Mouse (Mus musculus): ENCODE measurements around the gene Hras. TPM values are rescaled to one million over a fixed set of nuclear protein-coding genes. Genes with fewer than 3 reads are reported as not detected.

Hras gene
- polyA plus RNA-seq, 1 experiment from 2014 or later: 48.0 TPM

GRCm38 (mm10) chr7:141172116-141173006, 21.4 kb downstream of the Hras start, which contains the start of gene Rnh1:
Gene Rnh1, minus strand, starts transcription at chr7:141172857.
- peak within 1 kb of the TSS; percentile 83 for H3K9ac ChIP-seq (ENCODE audit: low read length)
- H3K36me3 ChIP-seq (ENCODE audit: control insufficient read depth, insufficient read depth, low read length): no peaks in the 10 kb centered on the region
- H3K27ac ChIP-seq (ENCODE audit: low read length): peak within 1 kb of the TSS; percentile 95
- H3K9me3 ChIP-seq (replicated peaks; ENCODE audit: control insufficient read depth, low read length): no peaks in the 10 kb centered on the region
- peak within 1 kb of the TSS; percentile 70 for H3K4me2 ChIP-seq (ENCODE audit: low read depth, low read length)
- H3K27me3 ChIP-seq (ENCODE audit: control insufficient read depth, insufficient read depth, low read length): no peaks in the 10 kb centered on the region
- peak; percentile 95 for ATAC-seq (ENCODE audit: insufficient read depth, low FRiP score)
- peaks cover 22% of the 10 kb centered on the region for H3K4me1 ChIP-seq (ENCODE audit: control insufficient read depth, insufficient read depth, low read length)
- peak within 1 kb of the TSS; percentile 61 for H3K4me3 ChIP-seq (replicated peaks; ENCODE audit: low read length)
- 2% methylated on average over 55 of the region's 55 CpGs for WGBS

GRCm38 (mm10) chr7:141169866-141170265, 23.9 kb downstream of the Hras start:
- no peaks in the 10 kb centered on the region for H3K9me3 ChIP-seq (replicated peaks; ENCODE audit: control insufficient read depth, low read length)
- H3K9ac ChIP-seq (ENCODE audit: low read length): peak overlapping the region; percentile 4; the same call in 1 of the 2 replicates
- no peak overlapping the region for H3K4me2 ChIP-seq (ENCODE audit: low read depth, low read length)
- H3K4me3 ChIP-seq (replicated peaks; ENCODE audit: low read length): no peak overlapping the region
- no peak for ATAC-seq (ENCODE audit: insufficient read depth, low FRiP score)
- H3K36me3 ChIP-seq (ENCODE audit: control insufficient read depth, insufficient read depth, low read length): peaks cover 3% of the 10 kb centered on the region; the same call in 1 of the 2 replicates
- H3K27ac ChIP-seq (ENCODE audit: low read length): peak overlapping the region; percentile 94
- H3K4me1 ChIP-seq (ENCODE audit: control insufficient read depth, insufficient read depth, low read length): peaks cover 28% of the 10 kb centered on the region
- H3K27me3 ChIP-seq (ENCODE audit: control insufficient read depth, insufficient read depth, low read length): no peaks in the 10 kb centered on the region

- Histone ChIP-seq H3K4me3 (replicated peaks; ENCODE audit: low read length) (no peak overlapping the region), H3K36me3 (ENCODE audit: control insufficient read depth, insufficient read depth, low read length) (peaks cover 3% of the 10 kb centered on the region; the same call in 1 of the 2 replicates), H3K27me3 (ENCODE audit: control insufficient read depth, insufficient read depth, low read length) (no peaks in the 10 kb centered on the region), H3K27ac (ENCODE audit: low read length) (peak overlapping the region; percentile 94), H3K4me1 (ENCODE audit: control insufficient read depth, insufficient read depth, low read length) (peaks cover 32% of the 10 kb centered on the region), H3K4me2 (ENCODE audit: low read depth, low read length) (peak overlapping the region; percentile 85), H3K9me3 (replicated peaks; ENCODE audit: control insufficient read depth, low read length) (no peaks in the 10 kb centered on the region), H3K9ac (ENCODE audit: low read length) (peak overlapping the region; percentile 82; the same call in 1 of the 2 replicates)
- WGBS: 43% methylated on average over 1 of the region's 1 CpGs
- no peak for ATAC-seq (ENCODE audit: insufficient read depth, low FRiP score)
These were observed 24.5 kb downstream of the Hras start for GRCm38 (mm10) chr7:141169300-141169699.

- Histone ChIP-seq H3K4me3 (replicated peaks; ENCODE audit: low read length) (peak overlapping the region; percentile 71), H3K4me1 (ENCODE audit: control insufficient read depth, insufficient read depth, low read length) (peaks cover 33% of the 10 kb centered on the region), H3K9ac (ENCODE audit: low read length) (peak overlapping the region; percentile 82), H3K9me3 (replicated peaks; ENCODE audit: control insufficient read depth, low read length) (no peaks in the 10 kb centered on the region), H3K36me3 (ENCODE audit: control insufficient read depth, insufficient read depth, low read length) (peaks cover 9% of the 10 kb centered on the region; the same call in 1 of the 2 replicates), H3K4me2 (ENCODE audit: low read depth, low read length) (peak overlapping the region; percentile 85), H3K27me3 (ENCODE audit: control insufficient read depth, insufficient read depth, low read length) (no peaks in the 10 kb centered on the region), H3K27ac (ENCODE audit: low read length) (peak overlapping the region; percentile 94)
- peak; percentile 51 for ATAC-seq (ENCODE audit: insufficient read depth, low FRiP score)
- WGBS: under 1% methylated on average over 22 of the region's 22 CpGs
These were observed 25.3 kb downstream of the Hras start for GRCm38 (mm10) chr7:141168518-141168953.

GRCm38 (mm10) chr7:141167901-141168517, 25.8 kb downstream of the Hras start:
- H3K27ac ChIP-seq (ENCODE audit: low read length): peak overlapping the region; percentile 94
- 7% methylated on average over 7 of the region's 7 CpGs for WGBS
- H3K36me3 ChIP-seq (ENCODE audit: control insufficient read depth, insufficient read depth, low read length): peaks cover 9% of the 10 kb centered on the region; the same call in 1 of the 2 replicates
- H3K4me2 ChIP-seq (ENCODE audit: low read depth, low read length): peak overlapping the region; percentile 85
- peaks cover 27% of the 10 kb centered on the region for H3K4me1 ChIP-seq (ENCODE audit: control insufficient read depth, insufficient read depth, low read length)
- H3K9me3 ChIP-seq (replicated peaks; ENCODE audit: control insufficient read depth, low read length): no peaks in the 10 kb centered on the region
- ATAC-seq (ENCODE audit: insufficient read depth, low FRiP score): peak; percentile 5; the same call in 1 of the 2 replicates
- H3K27me3 ChIP-seq (ENCODE audit: control insufficient read depth, insufficient read depth, low read length): no peaks in the 10 kb centered on the region
- peak overlapping the region; percentile 71 for H3K4me3 ChIP-seq (replicated peaks; ENCODE audit: low read length)
- peak overlapping the region; percentile 82 for H3K9ac ChIP-seq (ENCODE audit: low read length)

GRCm38 (mm10) chr7:141164850-141165249, 29.0 kb downstream of the Hras start:
- no peaks in the 10 kb centered on the region for H3K9me3 ChIP-seq (replicated peaks; ENCODE audit: control insufficient read depth, low read length)
- H3K27ac ChIP-seq (ENCODE audit: low read length): peak overlapping the region; percentile 83
- 62% methylated on average over 6 of the region's 6 CpGs for WGBS
- peak overlapping the region; percentile 49; the same call in 1 of the 2 replicates for H3K9ac ChIP-seq (ENCODE audit: low read length)
- H3K4me1 ChIP-seq (ENCODE audit: control insufficient read depth, insufficient read depth, low read length): peaks cover 27% of the 10 kb centered on the region
- H3K4me2 ChIP-seq (ENCODE audit: low read depth, low read length): peak overlapping the region; percentile 23; the same call in 1 of the 2 replicates
- no peaks in the 10 kb centered on the region for H3K27me3 ChIP-seq (ENCODE audit: control insufficient read depth, insufficient read depth, low read length)
- H3K36me3 ChIP-seq (ENCODE audit: control insufficient read depth, insufficient read depth, low read length): peaks cover 26% of the 10 kb centered on the region
- peak; percentile 82 for ATAC-seq (ENCODE audit: insufficient read depth, low FRiP score)
- H3K4me3 ChIP-seq (replicated peaks; ENCODE audit: low read length): no peak overlapping the region

GRCm38 (mm10) chr7:141164397-141164796, 29.4 kb downstream of the Hras start:
- Histone ChIP-seq H3K36me3 (ENCODE audit: control insufficient read depth, insufficient read depth, low read length) (peaks cover 30% of the 10 kb centered on the region), H3K4me2 (ENCODE audit: low read depth, low read length) (no peak overlapping the region), H3K4me1 (ENCODE audit: control insufficient read depth, insufficient read depth, low read length) (peaks cover 24% of the 10 kb centered on the region), H3K27me3 (ENCODE audit: control insufficient read depth, insufficient read depth, low read length) (no peaks in the 10 kb centered on the region), H3K9me3 (replicated peaks; ENCODE audit: control insufficient read depth, low read length) (no peaks in the 10 kb centered on the region), H3K4me3 (replicated peaks; ENCODE audit: low read length) (no peak overlapping the region), H3K27ac (ENCODE audit: low read length) (peak overlapping the region; percentile 83), H3K9ac (ENCODE audit: low read length) (peak overlapping the region; percentile 49)
- 87% methylated on average over 7 of the region's 7 CpGs for WGBS
- ATAC-seq (ENCODE audit: insufficient read depth, low FRiP score): no peak

- Histone ChIP-seq H3K36me3 (ENCODE audit: control insufficient read depth, insufficient read depth, low read length) (peaks cover 26% of the 10 kb centered on the region), H3K9ac (ENCODE audit: low read length) (no peak overlapping the region), H3K27me3 (ENCODE audit: control insufficient read depth, insufficient read depth, low read length) (no peaks in the 10 kb centered on the region), H3K9me3 (replicated peaks; ENCODE audit: control insufficient read depth, low read length) (no peaks in the 10 kb centered on the region), H3K4me3 (replicated peaks; ENCODE audit: low read length) (no peak overlapping the region), H3K27ac (ENCODE audit: low read length) (no peak overlapping the region), H3K4me2 (ENCODE audit: low read depth, low read length) (no peak overlapping the region), H3K4me1 (ENCODE audit: control insufficient read depth, insufficient read depth, low read length) (no peaks in the 10 kb centered on the region)
- ATAC-seq (ENCODE audit: insufficient read depth, low FRiP score): no peak
- WGBS: 79% methylated on average over 9 of the region's 9 CpGs
These were observed 38.4 kb downstream of the Hras start for GRCm38 (mm10) chr7:141155362-141155761.

- H3K27ac ChIP-seq (ENCODE audit: low read length): no peak overlapping the region
- 65% methylated on average over 4 of the region's 4 CpGs for WGBS
- no peak for ATAC-seq (ENCODE audit: insufficient read depth, low FRiP score)
- no peaks in the 10 kb centered on the region for H3K27me3 ChIP-seq (ENCODE audit: control insufficient read depth, insufficient read depth, low read length)
- H3K9ac ChIP-seq (ENCODE audit: low read length): no peak overlapping the region
- no peak overlapping the region for H3K4me2 ChIP-seq (ENCODE audit: low read depth, low read length)
- no peaks in the 10 kb centered on the region for H3K9me3 ChIP-seq (replicated peaks; ENCODE audit: control insufficient read depth, low read length)
- peaks cover 4% of the 10 kb centered on the region; the same call in 1 of the 2 replicates for H3K36me3 ChIP-seq (ENCODE audit: control insufficient read depth, insufficient read depth, low read length)
- H3K4me3 ChIP-seq (replicated peaks; ENCODE audit: low read length): no peak overlapping the region
- H3K4me1 ChIP-seq (ENCODE audit: control insufficient read depth, insufficient read depth, low read length): no peaks in the 10 kb centered on the region
These were observed 45.2 kb downstream of the Hras start for GRCm38 (mm10) chr7:141148639-141149038.
